Mouse (Mus musculus): ENCODE results near the gene Itgam.
"Not testable (repeated sequence)": the region's sequence is repeated elsewhere in the genome, so short reads cannot be mapped to it uniquely, and the experiment has no call there.

Gene Itgam

GRCm38 (mm10) chr7:128062456-128062855, at the start of gene Itgam, which contains the start of gene Gm49368:
Gene Itgam (plus strand): TSS chr7:128062640.
Gene Gm49368 (plus strand): TSS chr7:128062683.
- peak; percentile 59 to 71 for DNase-seq (ENCODE audit: low spot score in 2 of 2)

DNA sequence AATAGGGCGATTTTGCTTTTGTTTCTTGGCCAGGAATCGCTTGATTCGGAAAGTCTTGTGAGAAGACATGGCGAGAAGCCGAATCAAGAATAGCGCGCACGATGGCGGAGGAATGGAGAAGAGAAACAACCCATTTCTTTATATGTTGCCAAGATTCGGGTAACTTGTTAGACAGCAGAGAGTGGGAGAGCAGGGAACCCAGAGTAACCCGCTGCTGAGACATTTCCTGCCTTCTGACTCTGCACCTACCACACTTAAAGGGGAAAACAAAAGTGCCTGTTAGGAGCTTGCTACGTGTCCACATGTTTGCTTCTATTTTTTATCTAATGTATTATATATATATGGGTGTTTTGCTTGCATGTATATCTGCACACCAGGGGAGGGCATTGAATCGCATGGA, 49.3 kb upstream of the Itgam start:
- DNase-seq (ENCODE audit: low spot score in 2 of 2) = no peak

GRCm38 (mm10) chr7:128016134-128016533, 46.3 kb upstream of the Itgam start:
- DNase-seq (ENCODE audit: low spot score in 2 of 2) = not testable (repeated sequence)

DNA sequence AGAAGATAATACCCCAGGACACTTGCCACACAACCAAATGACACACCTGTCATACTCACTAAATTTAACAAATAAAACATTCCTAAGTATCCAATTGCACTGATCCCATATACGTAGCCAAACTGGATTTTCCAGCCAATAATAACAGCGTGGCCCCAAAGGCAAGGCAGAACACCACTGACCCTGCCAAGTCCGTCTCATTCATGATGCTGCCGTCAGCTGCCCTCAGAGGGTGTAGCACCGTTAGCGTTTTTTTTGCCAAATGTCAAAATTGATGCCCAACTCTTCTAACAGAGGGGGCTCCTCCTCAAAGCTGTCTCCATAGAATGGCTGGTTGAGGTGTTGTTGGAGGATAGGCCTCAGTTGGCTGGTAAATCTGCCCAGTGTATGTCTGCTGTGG, 45.8 kb upstream of the Itgam start:
- DNase-seq (ENCODE audit: low spot score in 2 of 2) = no peak

DNA sequence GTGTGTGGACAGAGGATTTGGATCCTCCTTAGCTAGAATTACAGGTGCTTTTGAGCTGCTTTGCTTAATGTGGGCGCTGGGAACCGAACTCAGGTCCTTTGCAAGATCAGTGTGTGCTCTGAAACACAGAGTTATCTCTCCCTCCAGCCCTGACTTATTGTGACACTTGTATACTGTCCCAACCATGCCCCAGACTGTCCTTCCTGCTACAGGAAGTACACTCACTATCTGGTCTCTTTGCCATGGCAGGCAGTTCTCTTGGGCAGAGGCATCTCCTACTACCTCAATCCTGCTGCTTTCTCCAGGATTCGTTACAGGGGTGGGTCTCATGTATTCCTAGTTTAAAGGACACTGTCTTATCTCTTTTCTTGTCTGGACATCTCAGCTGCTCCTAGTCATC, 44.2 kb upstream of the Itgam start:
- DNase-seq (ENCODE audit: low spot score in 2 of 2) = no peak

- no peak for DNase-seq (ENCODE audit: low spot score in 2 of 2)
These were observed 43.3 kb upstream of the Itgam start for GRCm38 (mm10) chr7:128019187-128019586.

DNA sequence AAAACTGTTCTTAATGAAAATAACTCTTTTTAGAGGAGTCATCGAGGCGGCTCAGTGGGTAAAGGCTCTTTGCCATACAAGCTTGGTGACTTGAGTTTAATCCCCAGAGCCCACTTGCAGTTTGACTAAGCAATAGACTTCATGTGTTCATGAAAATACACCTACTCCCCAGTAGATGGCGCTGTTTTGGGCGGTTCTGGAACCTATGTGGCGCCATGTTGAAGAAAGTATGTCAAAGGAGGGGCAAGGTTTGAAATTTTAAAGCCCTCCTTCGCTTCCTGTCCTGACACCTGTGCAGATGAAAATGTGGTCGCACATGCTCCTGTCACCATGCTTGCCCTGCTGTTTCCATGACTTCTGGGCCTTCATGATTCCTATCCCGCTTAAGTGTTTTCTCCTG, 39.5 kb upstream of the Itgam start:
- no peak for DNase-seq (ENCODE audit: low spot score in 2 of 2)

GRCm38 (mm10) chr7:128023565-128023964, 38.9 kb upstream of the Itgam start:
- DNase-seq (ENCODE audit: low spot score in 2 of 2) = no peak

- DNase-seq (ENCODE audit: low spot score in 2 of 2) = no peak
These were observed 38.1 kb upstream of the Itgam start for GRCm38 (mm10) chr7:128024364-128024763.

- no peak for DNase-seq (ENCODE audit: low spot score in 2 of 2)
These were observed 37.5 kb upstream of the Itgam start for GRCm38 (mm10) chr7:128024932-128025331.

DNA sequence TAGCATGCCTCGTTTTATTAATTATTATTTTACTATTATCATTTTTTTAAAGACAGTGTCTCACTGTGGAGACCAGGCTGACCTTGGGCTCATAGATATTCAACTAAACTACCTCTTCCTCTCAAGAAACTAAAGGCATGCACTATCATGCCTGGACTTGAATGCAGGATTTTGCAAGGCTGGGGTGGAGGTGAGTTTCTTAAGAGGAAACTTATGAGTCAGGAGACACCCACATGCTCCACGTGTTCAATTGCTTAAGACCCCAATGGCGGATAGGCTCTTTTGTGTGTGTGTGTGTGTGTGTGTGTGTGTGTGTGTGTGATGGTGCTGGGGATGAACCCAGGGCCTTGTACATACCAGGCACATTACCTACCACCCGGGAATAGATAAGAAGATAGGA, 37.1 kb upstream of the Itgam start:
- no peak for DNase-seq (ENCODE audit: low spot score in 2 of 2)

DNA sequence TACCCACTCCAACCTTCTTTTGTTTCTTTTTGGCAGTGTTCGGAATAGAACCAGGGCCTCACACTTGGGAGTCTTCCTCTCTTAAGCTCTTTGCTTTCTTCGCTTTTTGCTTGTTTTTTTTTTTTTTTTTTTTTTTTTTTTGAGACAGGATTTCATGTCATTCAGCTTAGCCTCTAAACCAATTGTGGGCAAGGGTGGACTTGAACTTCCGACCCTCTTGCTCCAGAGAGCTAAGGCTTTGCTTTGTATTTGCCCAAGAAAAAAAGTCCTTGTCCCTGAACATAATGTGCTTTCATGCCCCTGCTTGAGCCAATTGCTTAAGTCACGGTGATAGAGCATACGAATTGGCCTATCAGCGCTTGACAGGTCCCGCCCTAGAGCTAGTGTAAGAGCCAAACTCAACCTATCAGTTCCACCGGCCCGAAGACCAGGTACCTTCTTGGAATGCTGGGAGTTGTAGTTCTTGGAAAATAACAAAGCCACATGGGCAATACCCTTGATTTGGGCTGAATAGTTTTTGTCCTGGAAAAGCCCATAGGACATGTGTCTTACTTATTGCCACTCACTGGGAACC, 30.9 kb upstream of the Itgam start:
- DNase-seq (ENCODE audit: low spot score in 2 of 2) = no peak

DNA sequence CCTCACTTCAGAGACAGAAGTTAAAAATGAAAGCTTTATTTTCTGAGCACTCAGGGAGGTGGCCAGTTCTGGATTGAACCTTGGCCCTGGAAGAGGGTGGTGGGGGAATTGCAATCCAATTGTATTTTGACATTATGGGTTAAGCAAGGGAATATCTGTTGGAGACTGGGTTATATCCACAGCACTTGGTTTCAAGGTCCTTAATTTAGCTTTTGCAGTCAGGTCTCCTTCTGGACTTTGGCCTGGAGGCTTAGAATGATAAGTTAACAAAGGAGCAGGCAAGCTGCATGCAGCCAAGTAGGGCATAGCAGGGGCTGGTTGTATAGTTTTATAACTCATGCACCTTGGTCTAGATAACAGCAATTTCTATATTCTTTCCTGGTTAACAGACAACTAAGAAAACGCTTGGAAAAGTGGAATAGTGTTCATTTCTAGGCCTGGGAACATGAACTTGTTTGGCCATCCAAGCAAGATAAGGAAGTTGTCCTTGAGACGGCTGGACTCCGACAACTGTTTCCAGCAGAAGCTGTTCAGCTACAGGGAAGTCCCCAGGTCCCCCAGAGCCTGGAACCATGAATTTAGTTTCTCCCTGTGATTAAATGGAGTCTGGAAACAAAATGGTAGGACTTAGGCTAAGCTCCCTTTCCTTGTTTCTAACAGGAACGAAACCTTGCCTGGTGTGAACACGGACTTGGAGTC, 30.0 kb upstream of the Itgam start:
- DNase-seq (ENCODE audit: low spot score in 2 of 2) = no peak

DNA sequence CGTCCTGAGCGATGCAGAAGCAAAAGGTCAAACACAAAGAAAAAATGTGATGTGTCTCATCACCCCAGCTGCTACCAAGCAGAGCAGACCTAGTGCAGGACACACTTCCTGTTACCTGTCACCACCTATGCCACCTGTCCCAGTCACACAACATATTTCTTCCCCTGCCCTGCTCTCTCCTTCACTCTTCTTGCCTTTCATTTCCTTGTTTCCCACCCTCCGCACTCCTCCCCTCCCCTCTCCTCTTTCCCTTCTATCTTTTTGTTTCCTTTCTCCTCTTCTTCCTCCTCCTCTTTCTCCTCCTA, 29.5 kb upstream of the Itgam start:
- DNase-seq (ENCODE audit: low spot score in 2 of 2) = no peak

DNA sequence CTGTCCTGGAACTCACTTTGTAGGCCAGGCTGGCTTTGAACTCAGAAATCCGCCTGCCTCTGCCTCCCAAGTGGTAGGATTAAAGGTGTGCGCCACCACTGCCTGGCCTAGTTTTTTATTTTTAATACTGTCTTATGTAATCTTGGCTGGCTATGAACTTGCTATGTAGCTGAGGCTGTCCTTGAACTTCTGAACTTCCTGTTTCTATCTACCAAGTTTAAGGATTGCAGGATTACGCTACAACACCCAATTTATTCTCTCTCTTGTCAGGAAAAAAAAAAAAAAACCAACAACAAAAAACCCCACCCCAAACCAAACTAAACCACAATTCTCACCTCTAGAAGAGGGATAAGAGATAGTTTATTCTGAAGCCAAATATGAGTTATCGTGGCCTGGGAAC, 28.8 kb upstream of the Itgam start:
- DNase-seq (ENCODE audit: low spot score in 2 of 2) = no peak

DNA sequence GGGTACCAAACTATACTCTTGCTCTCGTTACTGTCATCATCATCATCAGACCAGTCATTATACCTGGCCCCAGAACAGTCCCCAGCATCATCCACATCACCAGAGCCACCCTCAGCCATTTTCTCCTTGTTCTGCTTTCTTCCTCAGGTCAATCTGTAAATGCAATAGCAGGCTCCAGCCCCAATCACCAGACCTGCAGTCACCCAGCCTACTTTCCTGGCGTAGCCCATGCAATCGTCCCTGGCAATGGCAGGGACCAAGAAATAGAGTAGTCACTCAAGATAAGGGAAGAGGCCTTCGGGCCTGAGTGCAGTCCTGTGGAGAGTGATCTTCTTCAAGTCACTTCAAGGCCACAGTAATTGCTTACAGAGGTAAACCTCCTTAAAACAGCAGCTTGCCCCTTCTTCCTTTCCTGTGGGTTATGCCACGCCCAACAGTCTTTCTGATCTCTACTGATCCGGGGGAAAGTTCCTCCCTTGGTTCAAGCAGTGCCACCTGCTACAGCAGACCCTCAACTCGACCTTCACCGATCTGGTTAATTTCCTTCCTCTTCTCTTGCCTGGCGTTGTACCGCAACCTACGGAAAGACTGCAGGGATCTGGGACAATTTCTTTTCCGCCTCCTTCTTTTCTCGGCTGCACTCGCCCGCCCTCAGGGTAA, 20.1 kb upstream of the Itgam start:
- not testable (repeated sequence) for DNase-seq (ENCODE audit: low spot score in 2 of 2)

DNA sequence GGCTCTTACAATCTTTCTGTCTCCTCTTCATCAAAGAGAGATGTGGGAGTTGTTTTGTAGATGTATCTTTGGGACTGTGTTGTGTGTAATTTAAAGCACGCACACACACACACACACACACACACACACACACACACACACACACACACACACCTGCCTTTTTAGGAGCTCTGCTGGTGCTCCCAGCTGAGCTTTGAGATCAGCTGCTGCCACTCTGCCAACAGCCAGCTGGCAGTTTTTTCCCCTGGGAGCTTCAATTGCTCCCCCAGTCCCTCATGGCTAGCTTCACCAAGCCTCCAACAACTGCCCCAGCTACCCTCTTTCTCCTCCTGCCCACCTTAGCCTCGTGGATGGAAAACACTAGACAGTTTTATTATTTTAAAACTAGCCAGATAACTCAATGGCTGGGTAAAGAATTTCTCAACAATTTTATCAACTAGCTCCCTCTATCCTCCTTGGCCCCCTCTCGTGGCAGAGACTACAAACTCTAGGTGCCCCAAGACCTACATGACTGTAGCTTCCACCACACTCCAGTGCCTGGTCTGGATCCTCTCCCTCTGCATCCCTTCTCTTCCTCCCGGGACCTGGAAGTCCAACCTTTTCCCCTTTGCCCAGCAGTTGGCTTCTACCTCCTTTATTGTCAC, 18.2 kb upstream of the Itgam start:
- no peak for DNase-seq (ENCODE audit: low spot score in 2 of 2)

GRCm38 (mm10) chr7:128045640-128046039, 16.8 kb upstream of the Itgam start:
- no peak for DNase-seq (ENCODE audit: low spot score in 2 of 2)

GRCm38 (mm10) chr7:128048819-128049218, 13.6 kb upstream of the Itgam start:
- DNase-seq (ENCODE audit: low spot score in 2 of 2) = peak; percentile 52 to 64

GRCm38 (mm10) chr7:128049254-128049653, 13.2 kb upstream of the Itgam start:
- DNase-seq (ENCODE audit: low spot score in 2 of 2) = no peak

- DNase-seq (ENCODE audit: low spot score in 2 of 2) = peak; percentile 48 to 57
These were observed 11.7 kb upstream of the Itgam start for GRCm38 (mm10) chr7:128050739-128051138.

GRCm38 (mm10) chr7:128053061-128053460, 9.4 kb upstream of the Itgam start:
- no peak for DNase-seq (ENCODE audit: low spot score in 2 of 2)

- DNase-seq (ENCODE audit: low spot score in 2 of 2) = no peak
These were observed 5.5 kb upstream of the Itgam start for GRCm38 (mm10) chr7:128056917-128057444.

Measured in spleen, postnatal 36 days (tissue).